Mouse (Mus musculus) megakaryocyte, embryonic 14.5 days (primary cell): ENCODE data around the gene Abhd6.

ENCODE experiments used
- FLI1 ChIP-seq: IDR thresholded peaks from 2 replicates; pipeline ENCODE4 v1.6.1; 2012; ENCODE audit warnings: low read length, inconsistent platforms, mixed read lengths
- GATA1 ChIP-seq: IDR thresholded peaks from 3 replicates; pipeline ENCODE4 v1.6.1; 2012; ENCODE audit warnings: mixed read lengths, low read length, inconsistent platforms, borderline replicate concordance

DNA sequence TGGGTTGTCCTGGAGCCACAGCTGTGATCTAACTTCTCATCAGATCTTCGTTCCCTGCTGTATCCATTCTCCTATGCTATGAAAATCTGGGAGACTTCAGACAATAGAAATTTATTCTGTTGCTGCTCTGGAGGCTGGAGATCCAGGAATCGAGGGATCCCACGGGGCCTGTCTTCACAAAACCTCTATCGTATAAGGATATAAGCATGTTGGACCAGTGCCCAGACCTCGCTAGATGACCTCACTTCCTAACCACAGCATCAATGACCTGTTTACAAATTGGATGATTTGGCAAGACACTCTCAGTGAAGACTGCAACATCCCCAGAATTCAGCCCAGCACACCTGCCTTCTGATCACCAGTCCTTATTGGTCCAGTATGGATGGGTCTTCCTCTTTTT, 41.0 kb upstream of the Abhd6 start:
- TF ChIP-seq GATA1, result no peak
- TF ChIP-seq FLI1, result no peak
